Mouse (Mus musculus): ENCODE results near the gene Gm42688.
"Not testable (repeated sequence)": the region's sequence is repeated elsewhere in the genome, so short reads cannot be mapped to it uniquely, and the experiment has no call there.

Gm42688 gene

GRCm38 (mm10) chr6:83145805-83146204 lies 44.4 kb downstream of the Gm42688 start:
- Histone ChIP-seq H3K4me3 (replicated peaks; ENCODE audit: low read length) (peak overlapping the region; percentile 26; the same call in 1 of the 2 replicates), H3K27me3 (ENCODE audit: insufficient read depth, low read length) (peaks cover 53% of the 10 kb centered on the region), H3K9me3 (ENCODE audit: low read length) (peaks cover 5% of the 10 kb centered on the region; the same call in 1 of the 2 replicates), H3K36me3 (ENCODE audit: insufficient read depth, low read length) (peaks cover 6% of the 10 kb centered on the region), H3K4me1 (replicated peaks; ENCODE audit: low read depth, low read length) (peaks cover 57% of the 10 kb centered on the region)
- TF ChIP-seq NANOG (IDR thresholded peaks at IDR 0.05; ENCODE audit: borderline replicate concordance, low read length) (no peak), POU5F1 (IDR thresholded peaks at IDR 0.05; ENCODE audit: borderline replicate concordance, low read length) (no peak), CTCF (conservative IDR thresholded peaks at IDR 0.05; ENCODE audit: low read length) (no peak)

GRCm38 (mm10) chr6:83147280-83147679 lies 45.9 kb downstream of the Gm42688 start:
- Histone ChIP-seq H3K4me3 (replicated peaks; ENCODE audit: low read length) (0 out of 2 replicates have a peak overlapping the region, but pooled peaks have one; percentile 1), H3K9me3 (ENCODE audit: low read length) (no peaks in the 10 kb centered on the region), H3K36me3 (ENCODE audit: insufficient read depth, low read length) (peaks cover 6% of the 10 kb centered on the region), H3K4me1 (replicated peaks; ENCODE audit: low read depth, low read length) (peaks cover 69% of the 10 kb centered on the region), H3K27me3 (ENCODE audit: insufficient read depth, low read length) (peaks cover 49% of the 10 kb centered on the region)
- TF ChIP-seq POU5F1 (IDR thresholded peaks at IDR 0.05; ENCODE audit: borderline replicate concordance, low read length) (no peak), CTCF (conservative IDR thresholded peaks at IDR 0.05; ENCODE audit: low read length) (no peak), NANOG (IDR thresholded peaks at IDR 0.05; ENCODE audit: borderline replicate concordance, low read length) (no peak)

GRCm38 (mm10) chr6:83151721-83152120 lies 50.3 kb downstream of the Gm42688 start:
- no peak for TF ChIP-seq NANOG (IDR thresholded peaks at IDR 0.05; ENCODE audit: borderline replicate concordance, low read length)
- Histone ChIP-seq H3K4me3 (replicated peaks; ENCODE audit: low read length) (no peak overlapping the region), H3K36me3 (ENCODE audit: insufficient read depth, low read length) (peaks cover 6% of the 10 kb centered on the region)

GRCm38 (mm10) chr6:83153038-83153437 lies 51.6 kb downstream of the Gm42688 start:
- peaks cover 46% of the 10 kb centered on the region for H3K4me1 ChIP-seq (replicated peaks; ENCODE audit: low read depth, low read length)
- H3K36me3 ChIP-seq (ENCODE audit: insufficient read depth, low read length): peaks cover 6% of the 10 kb centered on the region
- H3K9me3 ChIP-seq (ENCODE audit: low read length): no peaks in the 10 kb centered on the region
- TF ChIP-seq CTCF (conservative IDR thresholded peaks at IDR 0.05; ENCODE audit: low read length) (no peak), NANOG (IDR thresholded peaks at IDR 0.05; ENCODE audit: borderline replicate concordance, low read length) (no peak), POU5F1 (IDR thresholded peaks at IDR 0.05; ENCODE audit: borderline replicate concordance, low read length) (no peak)
- peaks cover 63% of the 10 kb centered on the region for H3K27me3 ChIP-seq (ENCODE audit: insufficient read depth, low read length)
- no peak overlapping the region for H3K4me3 ChIP-seq (replicated peaks; ENCODE audit: low read length)

More at GRCm38 (mm10) chr6:83151721-83152120, 50.3 kb downstream of the Gm42688 start:
- Histone ChIP-seq H3K4me1 (replicated peaks; ENCODE audit: low read depth, low read length) (peaks cover 58% of the 10 kb centered on the region), H3K9me3 (ENCODE audit: low read length) (no peaks in the 10 kb centered on the region), H3K27me3 (ENCODE audit: insufficient read depth, low read length) (peaks cover 65% of the 10 kb centered on the region)

GRCm38 (mm10) chr6:83153485-83153884 lies 52.1 kb downstream of the Gm42688 start:
- Histone ChIP-seq H3K4me1 (replicated peaks; ENCODE audit: low read depth, low read length) (peaks cover 46% of the 10 kb centered on the region), H3K27me3 (ENCODE audit: insufficient read depth, low read length) (peaks cover 61% of the 10 kb centered on the region), H3K9me3 (ENCODE audit: low read length) (no peaks in the 10 kb centered on the region), H3K36me3 (ENCODE audit: insufficient read depth, low read length) (peaks cover 6% of the 10 kb centered on the region), H3K4me3 (replicated peaks; ENCODE audit: low read length) (no peak overlapping the region)
- no peak for TF ChIP-seq CTCF (conservative IDR thresholded peaks at IDR 0.05; ENCODE audit: low read length)
- no peak for TF ChIP-seq POU5F1 (IDR thresholded peaks at IDR 0.05; ENCODE audit: borderline replicate concordance, low read length)
- TF ChIP-seq NANOG (IDR thresholded peaks at IDR 0.05; ENCODE audit: borderline replicate concordance, low read length): no peak

GRCm38 (mm10) chr6:83155552-83156238 lies 54.3 kb downstream of the Gm42688 start:
- no peaks in the 10 kb centered on the region; the same call in none of the 2 replicates for H3K36me3 ChIP-seq (ENCODE audit: insufficient read depth, low read length)
- peaks cover 39% of the 10 kb centered on the region for H3K4me1 ChIP-seq (replicated peaks; ENCODE audit: low read depth, low read length)
- H3K27me3 ChIP-seq (ENCODE audit: insufficient read depth, low read length): peaks cover 74% of the 10 kb centered on the region
- peak overlapping the region; percentile 72 for H3K4me3 ChIP-seq (replicated peaks; ENCODE audit: low read length)
- TF ChIP-seq CTCF (conservative IDR thresholded peaks at IDR 0.05; ENCODE audit: low read length) (no peak), NANOG (IDR thresholded peaks at IDR 0.05; ENCODE audit: borderline replicate concordance, low read length) (no peak), POU5F1 (IDR thresholded peaks at IDR 0.05; ENCODE audit: borderline replicate concordance, low read length) (no peak)
- no peaks in the 10 kb centered on the region for H3K9me3 ChIP-seq (ENCODE audit: low read length)

GRCm38 (mm10) chr6:83156259-83156684 lies 54.9 kb downstream of the Gm42688 start, which contains the start of the genes Wdr54 and 1700003E16Rik:
Wdr54 (minus strand) TSS chr6:83156397.
1700003E16Rik (plus strand) TSS chr6:83156404.
- peaks cover 79% of the 10 kb centered on the region for H3K27me3 ChIP-seq (ENCODE audit: insufficient read depth, low read length)
- H3K9me3 ChIP-seq (ENCODE audit: low read length): no peaks in the 10 kb centered on the region
- H3K4me1 ChIP-seq (replicated peaks; ENCODE audit: low read depth, low read length): peaks cover 38% of the 10 kb centered on the region
- no peaks in the 10 kb centered on the region; the same call in none of the 2 replicates for H3K36me3 ChIP-seq (ENCODE audit: insufficient read depth, low read length)
- H3K4me3 ChIP-seq (replicated peaks; ENCODE audit: low read length): peak within 1 kb of the TSS; percentile 72
- TF ChIP-seq CTCF (conservative IDR thresholded peaks at IDR 0.05; ENCODE audit: low read length): no peak
- no peak for TF ChIP-seq NANOG (IDR thresholded peaks at IDR 0.05; ENCODE audit: borderline replicate concordance, low read length)
- no peak for TF ChIP-seq POU5F1 (IDR thresholded peaks at IDR 0.05; ENCODE audit: borderline replicate concordance, low read length)

GRCm38 (mm10) chr6:83159456-83159855 lies 58.0 kb downstream of the Gm42688 start:
- TF ChIP-seq CTCF (conservative IDR thresholded peaks at IDR 0.05; ENCODE audit: low read length): 0 out of 2 replicates have a peak, but pooled peaks have one; percentile 17
- H3K4me1 ChIP-seq (replicated peaks; ENCODE audit: low read depth, low read length): peaks cover 34% of the 10 kb centered on the region
- H3K27me3 ChIP-seq (ENCODE audit: insufficient read depth, low read length): peaks cover 64% of the 10 kb centered on the region
- not testable (repeated sequence) for H3K9me3 ChIP-seq (ENCODE audit: low read length); H3K4me3 ChIP-seq (replicated peaks; ENCODE audit: low read length); H3K36me3 ChIP-seq (ENCODE audit: insufficient read depth, low read length)
